Mouse (Mus musculus): Measurements from ENCODE around the gene Wnk4.

The Wnk4 gene

GRCm38 (mm10) chr11:101276319-101277070 lies 16.1 kb downstream of the Wnk4 start:
- no peak for DNase-seq (ENCODE audit: low spot score in 2 of 2)

- no peak for DNase-seq (ENCODE audit: low spot score in 2 of 2)
Observed at GRCm38 (mm10) chr11:101277381-101278222, 17.2 kb downstream of the Wnk4 start.

- DNase-seq (ENCODE audit: low spot score in 2 of 2): peak; percentile 69 to 86
Observed at GRCm38 (mm10) chr11:101278223-101279192, 18.1 kb downstream of the Wnk4 start, which contains the start of the genes Cntd1 and Coa3. Gene Cntd1, plus strand, starts transcription at chr11:101279012. Gene Coa3, minus strand, starts transcription at chr11:101279114.

- DNase-seq (ENCODE audit: low spot score in 2 of 2): no peak
Observed at GRCm38 (mm10) chr11:101279193-101279569, 18.8 kb downstream of the Wnk4 start.

- DNase-seq (ENCODE audit: low spot score in 2 of 2): no peak
Observed at GRCm38 (mm10) chr11:101280837-101281236, 20.5 kb downstream of the Wnk4 start.

GRCm38 (mm10) chr11:101282896-101283295 lies 22.5 kb downstream of the Wnk4 start:
- DNase-seq (ENCODE audit: low spot score in 2 of 2): no peak

- DNase-seq (ENCODE audit: low spot score in 2 of 2): no peak
Observed at GRCm38 (mm10) chr11:101283805-101284204, 23.4 kb downstream of the Wnk4 start.

- DNase-seq (ENCODE audit: low spot score in 2 of 2): peak in 1 of 2 experiments; percentile 22
Observed at GRCm38 (mm10) chr11:101287306-101287705, 26.9 kb downstream of the Wnk4 start.

- DNase-seq (ENCODE audit: low spot score in 2 of 2): no peak
Observed at GRCm38 (mm10) chr11:101291231-101291630, 30.9 kb downstream of the Wnk4 start.

- DNase-seq (ENCODE audit: low spot score in 2 of 2): no peak
Observed at GRCm38 (mm10) chr11:101295191-101295590, 34.8 kb downstream of the Wnk4 start.

GRCm38 (mm10) chr11:101300881-101301280 lies 40.5 kb downstream of the Wnk4 start:
- no peak for DNase-seq (ENCODE audit: low spot score in 2 of 2)

GRCm38 (mm10) chr11:101301299-101302003 lies 41.1 kb downstream of the Wnk4 start:
- DNase-seq (ENCODE audit: low spot score in 2 of 2): no peak

GRCm38 (mm10) chr11:101302004-101302798 lies 41.8 kb downstream of the Wnk4 start, which contains the start of gene Becn1:
Gene Becn1, minus strand, starts transcription at chr11:101302286.
- peak; percentile 77 to 96 for DNase-seq (ENCODE audit: low spot score in 2 of 2)

- DNase-seq (ENCODE audit: low spot score in 2 of 2): no peak
Observed at GRCm38 (mm10) chr11:101307744-101308143, 47.4 kb downstream of the Wnk4 start.

- no peak for DNase-seq (ENCODE audit: low spot score in 2 of 2)
Observed at GRCm38 (mm10) chr11:101311083-101311482, 50.7 kb downstream of the Wnk4 start.

GRCm38 (mm10) chr11:101312150-101312549 lies 51.8 kb downstream of the Wnk4 start:
- DNase-seq (ENCODE audit: low spot score in 2 of 2): no peak

GRCm38 (mm10) chr11:101314567-101314966 lies 54.2 kb downstream of the Wnk4 start:
- DNase-seq (ENCODE audit: low spot score in 2 of 2): no peak

- no peak for DNase-seq (ENCODE audit: low spot score in 2 of 2)
Observed at GRCm38 (mm10) chr11:101315082-101315650, 54.8 kb downstream of the Wnk4 start.

- DNase-seq (ENCODE audit: low spot score in 2 of 2): peak; percentile 82 to 93
Observed at GRCm38 (mm10) chr11:101315665-101316500, 55.5 kb downstream of the Wnk4 start, which contains the start of gene Psme3. Gene Psme3, plus strand, starts transcription at chr11:101316213.

All from left cerebral cortex, adult 9 months (tissue).